Mouse (Mus musculus) testis, postnatal 14 days (tissue): ENCODE measurements around the gene Erbin.
A peak's percentile ranks its signal among the peaks of the same experiment; 100 is the strongest.

ENCODE experiments used
- DNase-seq: peaks from one replicate; pipeline ENCODE4 v3.0.0; 2021; ENCODE audit warnings: low spot score

Erbin gene

DNA sequence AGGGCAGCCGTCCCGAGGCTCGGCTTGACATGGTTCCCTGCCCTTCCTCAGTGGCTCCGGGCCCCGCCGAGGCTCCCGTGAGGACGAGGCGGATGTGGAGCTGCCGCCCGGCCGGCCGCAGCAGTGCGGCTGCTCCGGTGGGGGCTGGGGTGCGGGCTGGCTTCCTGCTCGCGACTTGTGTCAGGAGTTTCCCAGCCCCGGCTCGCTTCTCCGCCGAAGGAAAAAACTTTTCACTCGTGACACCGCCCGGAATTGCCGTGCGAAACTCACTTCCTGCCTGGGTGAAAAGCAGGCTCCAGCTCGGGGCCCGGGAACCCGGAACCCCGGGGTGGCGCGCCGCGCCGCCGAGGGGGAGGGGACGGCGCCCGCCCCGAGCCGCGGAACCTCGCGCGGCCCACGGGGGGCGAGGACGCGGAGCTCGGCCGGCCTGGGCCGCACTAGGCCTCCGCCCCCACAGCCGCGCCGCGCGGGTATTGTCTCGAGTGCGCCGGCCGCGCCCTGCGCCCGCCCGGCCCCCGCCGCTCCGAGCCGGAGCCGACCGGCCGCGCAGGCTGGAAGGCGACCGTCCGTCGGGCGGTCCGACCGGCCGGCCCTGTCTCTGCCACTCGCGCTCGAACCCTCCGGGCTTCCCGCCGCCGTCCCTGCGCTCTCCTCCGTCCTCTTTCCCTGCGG, at the start of gene Erbin:
Erbin (minus strand) TSS at position 254 of the 672 bp plus-strand sequence.
- DNase-seq: peak; percentile 84

DNA sequence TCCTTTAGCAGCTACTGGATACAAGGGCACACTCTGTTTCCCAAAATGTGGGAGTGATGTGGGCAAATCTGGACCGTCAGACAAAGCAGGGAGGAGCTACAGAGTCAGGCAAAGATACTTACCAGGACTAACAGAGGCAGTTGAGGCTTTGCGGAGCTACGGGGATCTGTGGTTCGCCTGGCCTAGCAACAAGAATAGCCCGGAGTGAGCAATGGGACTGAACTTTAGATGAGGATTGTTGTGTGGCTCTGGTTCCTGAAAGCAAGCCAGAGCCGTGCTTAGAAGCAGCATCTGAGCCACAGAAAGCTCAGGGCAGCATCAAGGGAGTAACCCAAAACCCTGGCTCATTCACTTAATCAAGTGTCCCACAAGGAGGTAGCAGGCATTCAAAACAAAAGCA, 49.6 kb upstream of the Erbin start:
- DNase-seq: no peak

DNA sequence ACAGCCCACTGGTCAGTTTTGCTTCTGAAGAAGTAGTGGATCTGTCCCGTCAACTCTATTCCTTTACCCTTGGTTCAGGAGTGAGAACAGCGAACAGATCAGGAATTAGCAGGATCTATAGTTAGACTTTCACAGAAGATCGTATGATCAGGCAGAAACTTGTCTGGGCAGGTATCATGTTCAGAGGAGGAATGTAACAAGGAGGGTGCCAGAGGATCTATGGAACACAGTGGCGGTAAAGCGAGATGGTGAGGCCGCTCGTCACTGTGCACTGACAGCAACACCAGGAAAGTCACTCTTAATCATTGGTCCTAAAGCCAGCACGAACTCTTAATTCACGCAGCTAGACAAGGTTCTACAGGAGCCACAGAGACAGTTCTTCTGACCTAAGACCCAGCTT, 47.7 kb upstream of the Erbin start:
- DNase-seq: no peak

- DNase-seq: no peak
Measured at GRCm38 (mm10) chr13:103966696-103967215, 46.4 kb upstream of the Erbin start.

GRCm38 (mm10) chr13:103965187-103965586, 44.9 kb upstream of the Erbin start:
- no peak for DNase-seq

DNA sequence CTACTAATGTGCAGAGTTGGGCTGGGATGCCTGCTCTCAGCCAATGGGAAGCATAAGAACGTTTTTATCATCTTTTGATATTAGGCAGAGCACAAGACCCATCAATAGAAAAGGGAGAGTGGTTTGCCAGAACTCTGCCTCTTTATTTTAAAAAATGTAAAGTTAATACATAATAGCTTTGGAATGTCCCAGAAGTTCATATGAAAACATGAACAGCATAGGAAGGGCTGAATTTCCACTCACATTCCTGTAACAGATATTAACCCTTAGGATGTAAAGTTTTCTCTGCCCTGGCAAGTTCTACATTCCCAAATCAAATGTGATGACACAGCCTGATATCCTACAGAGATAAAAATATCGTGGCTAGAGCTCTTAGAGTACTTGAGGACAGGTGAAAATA, 42.8 kb upstream of the Erbin start:
- DNase-seq: no peak

DNA sequence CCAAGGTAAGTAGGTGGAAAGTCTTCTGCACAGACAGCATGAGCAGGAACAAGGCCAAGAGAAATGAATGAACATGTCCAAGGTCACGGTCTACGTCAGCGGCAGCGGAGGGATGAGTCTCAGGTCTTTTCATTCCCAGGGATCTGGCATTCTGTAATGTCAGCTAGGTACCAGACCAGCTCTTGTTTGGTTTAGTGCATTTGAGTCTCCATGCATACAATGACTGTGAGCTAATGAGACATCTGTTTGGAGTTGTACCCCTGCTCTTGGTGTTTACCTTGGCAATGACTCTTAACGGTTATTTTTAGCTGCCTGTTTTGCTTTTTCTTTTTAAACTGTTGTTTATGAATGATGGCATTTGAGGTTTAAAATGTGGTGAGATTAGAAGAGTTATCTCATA, 39.5 kb upstream of the Erbin start:
- DNase-seq: no peak

DNA sequence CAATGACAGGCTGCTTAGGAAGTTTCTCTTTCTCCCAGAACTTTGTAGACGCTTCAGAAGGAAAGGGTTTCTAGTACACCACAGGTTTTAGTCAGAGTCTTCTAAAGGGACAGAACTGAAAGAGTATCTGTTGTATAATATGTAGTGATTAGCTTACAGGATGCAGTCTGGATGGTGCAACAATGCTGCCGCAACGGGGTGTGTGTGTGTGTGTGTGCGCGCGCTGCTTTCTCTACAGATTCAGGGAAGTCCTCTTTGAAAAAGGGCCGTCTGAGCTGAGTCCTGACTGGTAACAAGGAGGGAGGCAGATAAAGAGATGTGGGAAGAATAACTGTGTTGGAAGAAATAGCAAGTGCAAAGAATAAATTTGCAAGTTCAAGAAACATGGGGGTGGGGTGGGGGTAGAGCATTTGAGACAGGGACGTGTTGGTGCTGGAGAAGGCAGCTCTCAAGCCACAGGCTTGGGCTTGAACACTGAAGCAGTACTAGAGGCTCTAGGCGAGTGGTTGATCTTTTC, 38.4 kb upstream of the Erbin start:
- DNase-seq: no peak

GRCm38 (mm10) chr13:103957175-103957940, 37.0 kb upstream of the Erbin start:
- DNase-seq: no peak

DNA sequence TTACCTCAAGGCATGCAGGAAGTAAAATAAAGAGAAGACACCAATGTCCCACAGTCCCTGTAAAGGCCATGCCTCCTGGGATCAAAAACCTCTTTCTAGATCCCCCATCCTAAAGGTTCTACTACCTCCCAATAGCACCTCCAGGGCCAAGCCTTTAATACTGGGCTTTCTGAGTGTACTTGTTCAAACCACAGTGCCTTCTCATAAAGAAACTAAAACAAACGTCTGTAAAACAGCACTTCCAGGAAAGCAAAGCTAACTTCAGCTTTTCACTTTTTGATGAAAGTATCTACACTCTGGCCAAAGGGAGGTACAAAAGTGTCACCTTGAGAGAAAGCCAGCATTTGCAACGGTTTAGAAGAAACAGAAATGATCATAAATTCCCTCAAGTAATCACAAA, 35.3 kb upstream of the Erbin start:
- DNase-seq: no peak

DNA sequence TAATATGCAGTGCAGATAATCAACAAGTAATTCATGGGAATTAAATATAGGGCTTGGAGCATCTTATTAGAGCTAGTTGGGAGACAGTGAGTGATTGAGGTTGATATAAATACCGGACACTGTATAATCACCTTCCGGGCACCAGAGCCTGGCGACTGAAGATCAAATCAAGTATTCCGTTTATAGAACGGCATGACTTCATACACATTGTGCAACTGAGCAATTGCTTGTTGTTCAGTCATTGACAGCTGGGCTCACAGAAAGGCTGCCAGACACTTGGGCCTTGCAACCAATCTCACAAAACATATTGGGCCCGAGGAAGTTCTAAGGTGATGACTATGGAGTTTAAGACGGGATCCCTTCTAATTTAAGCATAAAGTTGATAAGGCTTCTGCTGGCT, 31.1 kb upstream of the Erbin start:
- DNase-seq: no peak

DNA sequence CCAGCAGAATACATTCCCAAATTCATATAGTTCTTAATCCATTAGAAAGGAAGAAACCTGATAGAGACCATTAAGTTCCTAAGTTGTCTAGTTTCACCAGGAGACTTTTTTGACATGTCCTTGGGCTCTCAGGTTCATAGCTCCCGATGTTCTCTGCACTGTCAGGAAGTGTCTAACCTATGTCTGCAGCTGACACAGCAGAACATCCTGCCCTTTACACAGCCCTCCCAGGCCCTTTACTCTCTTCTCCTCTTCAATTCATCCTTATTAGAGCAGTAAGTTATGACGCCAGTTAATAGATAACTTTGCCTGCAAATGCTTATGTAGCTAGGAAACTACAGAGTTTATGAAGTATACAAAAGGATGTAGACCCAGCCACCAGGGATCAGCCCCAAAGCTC, 20.5 kb upstream of the Erbin start:
- no peak for DNase-seq

- no peak for DNase-seq
Measured at GRCm38 (mm10) chr13:103924586-103924985, 4.3 kb upstream of the Erbin start.

- DNase-seq: no peak
Measured at GRCm38 (mm10) chr13:103923402-103924065, 3.2 kb upstream of the Erbin start.

GRCm38 (mm10) chr13:103921831-103922380, 1.6 kb upstream of the Erbin start:
- no peak for DNase-seq

- DNase-seq: peak; percentile 85
Measured at GRCm38 (mm10) chr13:103920933-103921830, 868 bp upstream of the Erbin start.

DNA sequence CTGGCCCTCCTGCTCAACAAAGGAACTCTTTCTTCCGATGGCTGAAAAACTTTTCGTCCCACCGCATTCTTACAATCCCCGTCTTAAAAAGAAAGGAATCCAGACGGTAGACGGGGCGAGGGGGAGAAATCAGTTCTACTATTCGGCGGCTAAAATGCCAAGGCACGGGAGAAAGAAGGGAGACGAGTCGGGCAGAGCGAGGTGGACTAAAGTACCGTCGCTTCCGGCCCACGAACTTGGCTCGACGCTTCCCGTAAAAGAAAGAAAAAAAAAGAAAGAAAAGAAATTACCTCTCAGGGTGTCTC, 406 bp downstream of the Erbin start:
- DNase-seq: no peak

DNA sequence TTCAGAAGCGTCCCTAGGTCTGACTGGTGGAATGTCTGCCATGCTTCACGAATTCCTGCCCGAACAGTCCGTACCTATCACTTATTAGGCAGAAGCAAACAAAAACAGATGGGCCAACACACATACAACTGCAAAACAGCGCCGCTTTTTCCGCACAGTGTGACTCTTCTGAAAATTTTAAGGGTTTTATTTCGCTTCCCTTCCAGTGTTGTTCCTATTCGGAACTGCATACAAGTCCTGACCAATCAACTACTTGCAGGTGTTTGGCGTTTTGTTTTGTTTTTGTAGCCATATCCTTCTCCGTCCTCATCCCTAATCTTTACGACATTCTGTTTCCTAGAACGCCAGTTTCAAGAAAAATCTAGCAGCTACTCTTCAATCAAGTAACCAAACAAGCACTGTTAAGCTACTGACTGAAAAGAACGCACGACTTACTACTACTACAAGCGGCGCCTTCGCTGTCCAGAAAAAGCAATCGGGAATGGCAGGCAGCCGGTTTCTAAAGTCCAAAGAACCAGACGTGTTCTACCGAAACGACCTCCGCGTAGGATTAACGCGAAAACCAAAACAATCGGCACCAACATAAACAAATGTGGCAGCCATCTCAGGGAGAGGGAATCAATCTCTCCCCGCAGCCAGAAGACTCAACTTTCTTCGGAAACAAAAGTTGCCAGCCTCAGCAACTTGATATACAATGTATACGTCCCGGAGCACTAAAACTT, 919 bp downstream of the Erbin start:
- peak; percentile 71 for DNase-seq

DNA sequence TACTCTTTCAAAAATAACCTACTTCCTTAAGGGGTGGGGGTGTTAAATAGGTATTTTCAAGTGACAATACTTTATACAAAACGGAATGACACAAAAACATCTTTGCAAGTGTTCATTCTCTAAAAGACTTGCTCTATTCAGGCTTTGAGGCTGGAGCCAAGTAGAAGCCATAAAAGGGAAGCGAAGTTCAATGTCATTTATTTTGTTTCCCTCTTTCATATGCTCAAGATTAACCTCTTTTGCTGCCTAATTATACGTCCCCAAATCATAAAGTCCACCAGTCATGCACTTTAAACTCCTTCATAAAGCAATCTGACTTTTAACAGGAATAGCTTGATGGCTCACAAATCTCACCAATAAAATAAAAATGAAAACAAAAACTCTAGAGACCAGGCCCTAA, 1.9 kb downstream of the Erbin start:
- no peak for DNase-seq

DNA sequence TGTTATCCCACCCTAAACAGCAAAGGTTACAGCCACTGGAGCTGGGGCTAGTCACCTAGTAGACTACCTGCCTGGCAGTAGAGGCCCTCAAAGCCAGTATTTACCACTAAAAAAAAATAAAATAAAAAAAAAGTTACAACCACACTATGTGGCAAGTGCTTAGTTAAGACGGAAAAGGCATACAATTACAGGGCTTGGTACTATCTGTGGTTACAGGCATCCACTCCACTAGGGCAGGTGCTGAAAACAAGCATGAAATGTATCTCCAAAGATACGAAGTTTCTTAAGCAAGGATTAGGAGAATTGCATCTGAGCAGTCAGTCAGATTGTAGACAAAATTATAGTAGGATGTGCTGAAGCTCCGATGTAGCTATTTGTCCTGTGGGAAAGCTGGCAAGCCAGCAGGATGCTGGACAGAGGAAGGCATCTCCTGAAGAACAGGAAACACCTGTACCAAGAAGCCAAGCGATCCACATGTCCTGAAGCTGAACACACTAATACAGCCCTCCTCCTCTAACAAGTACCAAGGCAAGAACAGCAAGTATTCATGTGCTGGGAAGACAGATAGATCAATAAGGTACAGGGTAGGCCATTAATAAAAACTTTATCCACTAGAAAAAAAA, 6.1 kb downstream of the Erbin start:
- DNase-seq: no peak
